Mouse (Mus musculus): ENCODE measurements around the gene Tdo2. TPM values are rescaled to one million over a fixed set of nuclear protein-coding genes. Genes with fewer than 3 reads are reported as not detected.

The Tdo2 gene
- polyA plus RNA-seq, 1 experiment from 2014 or later = not detected

GRCm38 (mm10) chr3:81932141-81933101 is 43.6 kb downstream of the Tdo2 start, which contains the start of gene Ctso:
TSS of gene Ctso (plus strand) at chr3:81932601.
- no peaks in the 10 kb centered on the region for H3K27me3 ChIP-seq (ENCODE audit: control insufficient read depth, insufficient read depth, low read length)
- peak within 1 kb of the TSS; percentile 62 for H3K4me2 ChIP-seq (ENCODE audit: low read depth)
- peaks cover 3% of the 10 kb centered on the region; the same call in 1 of the 2 replicates for H3K4me1 ChIP-seq (ENCODE audit: control insufficient read depth, insufficient read depth, low read length)
- no peaks in the 10 kb centered on the region for H3K36me3 ChIP-seq (ENCODE audit: control insufficient read depth, insufficient read depth, low read length)
- H3K27ac ChIP-seq (ENCODE audit: low read depth, low read length) = peak within 1 kb of the TSS; percentile 76
- peak; percentile 84 for DNase-seq (ENCODE audit: low spot score)
- H3K9me3 ChIP-seq (ENCODE audit: control insufficient read depth, low read length) = no peaks in the 10 kb centered on the region
- H3K4me3 ChIP-seq (ENCODE audit: low read depth, low read length) = peak within 1 kb of the TSS; percentile 73
- peak within 1 kb of the TSS; percentile 82 for H3K9ac ChIP-seq (ENCODE audit: low read length)
- WGBS = 12% methylated on average over 27 of the region's 27 CpGs
- peak; percentile 88 for ATAC-seq (ENCODE audit: insufficient read depth, low FRiP score, low TSS enrichment)

- Histone ChIP-seq H3K4me1 (ENCODE audit: control insufficient read depth, insufficient read depth, low read length) (peaks cover 3% of the 10 kb centered on the region; the same call in 1 of the 2 replicates), H3K9ac (ENCODE audit: low read length) (no peak overlapping the region; the same call in 1 of the 2 replicates), H3K36me3 (ENCODE audit: control insufficient read depth, insufficient read depth, low read length) (no peaks in the 10 kb centered on the region), H3K27ac (ENCODE audit: low read depth, low read length) (no peak overlapping the region), H3K4me2 (ENCODE audit: low read depth) (no peak overlapping the region), H3K4me3 (ENCODE audit: low read depth, low read length) (no peak overlapping the region), H3K9me3 (ENCODE audit: control insufficient read depth, low read length) (no peaks in the 10 kb centered on the region), H3K27me3 (ENCODE audit: control insufficient read depth, insufficient read depth, low read length) (no peaks in the 10 kb centered on the region)
- peak; percentile 49; the same call in 1 of the 2 replicates for ATAC-seq (ENCODE audit: insufficient read depth, low FRiP score, low TSS enrichment)
- no peak for DNase-seq (ENCODE audit: low spot score)
- WGBS = 61% methylated on average over 3 of the region's 3 CpGs
These were observed 44.3 kb downstream of the Tdo2 start for GRCm38 (mm10) chr3:81931695-81932094.

- H3K4me2 ChIP-seq (ENCODE audit: low read depth) = no peak overlapping the region
- H3K4me3 ChIP-seq (ENCODE audit: low read depth, low read length) = no peak overlapping the region
- no peak for ATAC-seq (ENCODE audit: insufficient read depth, low FRiP score, low TSS enrichment)
- no peak for DNase-seq (ENCODE audit: low spot score)
- peaks cover 3% of the 10 kb centered on the region; the same call in 1 of the 2 replicates for H3K4me1 ChIP-seq (ENCODE audit: control insufficient read depth, insufficient read depth, low read length)
- H3K27ac ChIP-seq (ENCODE audit: low read depth, low read length) = no peak overlapping the region
- WGBS = 93% methylated on average over 1 of the region's 1 CpGs
- no peaks in the 10 kb centered on the region for H3K36me3 ChIP-seq (ENCODE audit: control insufficient read depth, insufficient read depth, low read length)
- H3K27me3 ChIP-seq (ENCODE audit: control insufficient read depth, insufficient read depth, low read length) = no peaks in the 10 kb centered on the region
- H3K9me3 ChIP-seq (ENCODE audit: control insufficient read depth, low read length) = no peaks in the 10 kb centered on the region
- no peak overlapping the region for H3K9ac ChIP-seq (ENCODE audit: low read length)
These were observed 46.9 kb downstream of the Tdo2 start for GRCm38 (mm10) chr3:81929073-81929472.

DNA sequence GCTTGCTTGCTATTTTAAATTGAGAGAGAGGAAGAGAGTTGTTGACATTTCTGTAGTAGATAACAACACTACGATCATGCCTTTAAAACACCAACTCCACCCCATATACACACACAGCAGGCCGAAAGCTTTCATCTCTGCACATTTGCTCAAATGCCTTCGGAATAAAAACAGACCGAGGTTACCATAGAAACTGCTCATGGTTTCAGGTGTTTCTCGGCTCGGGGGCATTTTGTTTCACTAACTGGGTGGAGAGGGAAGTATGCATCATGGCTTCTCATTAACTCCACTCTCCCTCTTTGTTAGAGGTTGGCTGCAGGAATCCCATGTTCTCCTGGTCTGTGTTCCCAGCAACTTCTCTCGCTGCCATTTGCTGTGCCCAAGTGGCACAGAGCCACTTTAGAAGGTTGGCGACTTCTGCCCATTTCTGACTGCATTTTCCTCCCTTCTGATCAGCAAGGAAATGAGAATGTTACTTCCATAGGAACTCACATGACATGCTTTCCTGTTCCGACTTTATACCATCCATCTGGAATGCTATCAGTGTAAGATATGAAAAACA is 49.2 kb downstream of the Tdo2 start:
- DNase-seq (ENCODE audit: low spot score) = no peak

DNA sequence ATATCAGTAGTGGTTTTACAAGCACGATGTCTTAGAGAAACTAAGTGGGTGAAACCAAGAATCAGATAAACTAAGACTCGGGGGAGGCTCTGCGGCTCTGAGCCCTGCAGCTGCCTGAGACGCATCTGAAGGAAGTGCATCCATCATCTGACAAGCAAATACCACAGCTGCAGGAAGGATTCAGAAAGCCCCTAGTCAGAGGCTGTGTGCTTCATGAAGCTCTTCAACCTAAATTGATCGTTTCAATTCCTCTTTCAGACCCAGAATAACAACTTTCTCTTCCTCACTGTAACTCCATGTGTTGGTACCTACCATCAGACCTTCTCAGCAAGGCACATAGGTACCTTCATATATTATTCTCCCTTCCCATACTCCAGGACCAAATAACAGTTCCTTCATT is 50.1 kb downstream of the Tdo2 start:
- H3K4me3 ChIP-seq (ENCODE audit: low read depth, low read length) = no peak overlapping the region
- no peaks in the 10 kb centered on the region for H3K9me3 ChIP-seq (ENCODE audit: control insufficient read depth, low read length)
- no peaks in the 10 kb centered on the region for H3K27me3 ChIP-seq (ENCODE audit: control insufficient read depth, insufficient read depth, low read length)
- ATAC-seq (ENCODE audit: insufficient read depth, low FRiP score, low TSS enrichment) (no peak), DNase-seq (ENCODE audit: low spot score) (no peak)
- no peak overlapping the region for H3K27ac ChIP-seq (ENCODE audit: low read depth, low read length)
- H3K9ac ChIP-seq (ENCODE audit: low read length) = no peak overlapping the region
- no peak overlapping the region for H3K4me2 ChIP-seq (ENCODE audit: low read depth)
- H3K4me1 ChIP-seq (ENCODE audit: control insufficient read depth, insufficient read depth, low read length) = no peaks in the 10 kb centered on the region
- 60% methylated on average over 5 of the region's 5 CpGs for WGBS
- H3K36me3 ChIP-seq (ENCODE audit: control insufficient read depth, insufficient read depth, low read length) = no peaks in the 10 kb centered on the region

More for the DNA sequence above, 49.2 kb downstream of the Tdo2 start:
- 65% methylated on average over 9 of the region's 9 CpGs for WGBS
- H3K4me3 ChIP-seq (ENCODE audit: low read depth, low read length) = no peak overlapping the region
- H3K4me1 ChIP-seq (ENCODE audit: control insufficient read depth, insufficient read depth, low read length) = peaks cover 3% of the 10 kb centered on the region; the same call in 1 of the 2 replicates
- no peak overlapping the region for H3K9ac ChIP-seq (ENCODE audit: low read length)
- no peaks in the 10 kb centered on the region for H3K9me3 ChIP-seq (ENCODE audit: control insufficient read depth, low read length)
- H3K27me3 ChIP-seq (ENCODE audit: control insufficient read depth, insufficient read depth, low read length) = no peaks in the 10 kb centered on the region
- no peaks in the 10 kb centered on the region for H3K36me3 ChIP-seq (ENCODE audit: control insufficient read depth, insufficient read depth, low read length)
- no peak for ATAC-seq (ENCODE audit: insufficient read depth, low FRiP score, low TSS enrichment)
- no peak overlapping the region for H3K27ac ChIP-seq (ENCODE audit: low read depth, low read length)
- no peak overlapping the region for H3K4me2 ChIP-seq (ENCODE audit: low read depth)

GRCm38 (mm10) chr3:81924931-81925330 is 51.1 kb downstream of the Tdo2 start:
- no peak overlapping the region for H3K4me3 ChIP-seq (ENCODE audit: low read depth, low read length)
- H3K4me1 ChIP-seq (ENCODE audit: control insufficient read depth, insufficient read depth, low read length) = no peaks in the 10 kb centered on the region
- H3K9ac ChIP-seq (ENCODE audit: low read length) = no peak overlapping the region
- H3K27me3 ChIP-seq (ENCODE audit: control insufficient read depth, insufficient read depth, low read length) = no peaks in the 10 kb centered on the region
- H3K4me2 ChIP-seq (ENCODE audit: low read depth) = no peak overlapping the region
- no peaks in the 10 kb centered on the region for H3K36me3 ChIP-seq (ENCODE audit: control insufficient read depth, insufficient read depth, low read length)
- ATAC-seq (ENCODE audit: insufficient read depth, low FRiP score, low TSS enrichment) (no peak; the same call in 1 of the 2 replicates), DNase-seq (ENCODE audit: low spot score) (peak; percentile 35)
- no peak overlapping the region for H3K27ac ChIP-seq (ENCODE audit: low read depth, low read length)
- WGBS = 5% methylated on average over 1 of the region's 1 CpGs
- no peaks in the 10 kb centered on the region for H3K9me3 ChIP-seq (ENCODE audit: control insufficient read depth, low read length)

DNA sequence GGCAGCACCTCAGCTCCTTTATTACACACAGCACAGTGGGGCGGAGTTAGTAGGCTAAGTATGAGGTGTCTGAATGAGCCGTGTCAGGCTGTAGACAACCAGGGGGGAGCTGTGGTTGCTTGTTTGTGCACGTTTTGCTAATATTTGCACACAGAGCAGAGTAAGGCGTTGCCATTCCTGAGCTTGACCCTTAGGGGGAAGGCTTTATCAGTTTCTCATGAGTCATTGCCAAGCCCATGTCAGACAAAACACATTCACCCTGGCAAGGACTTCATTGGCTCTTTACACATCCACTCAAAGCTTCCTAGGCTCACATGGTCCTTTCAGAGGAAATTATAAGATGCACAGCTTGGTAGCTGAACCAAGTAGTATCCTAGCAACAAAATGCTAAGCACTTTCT is 53.1 kb downstream of the Tdo2 start:
- Histone ChIP-seq H3K27ac (ENCODE audit: low read depth, low read length) (no peak overlapping the region), H3K9me3 (ENCODE audit: control insufficient read depth, low read length) (no peaks in the 10 kb centered on the region), H3K4me1 (ENCODE audit: control insufficient read depth, insufficient read depth, low read length) (no peaks in the 10 kb centered on the region), H3K9ac (ENCODE audit: low read length) (no peak overlapping the region), H3K36me3 (ENCODE audit: control insufficient read depth, insufficient read depth, low read length) (no peaks in the 10 kb centered on the region), H3K4me2 (ENCODE audit: low read depth) (no peak overlapping the region), H3K4me3 (ENCODE audit: low read depth, low read length) (no peak overlapping the region), H3K27me3 (ENCODE audit: control insufficient read depth, insufficient read depth, low read length) (no peaks in the 10 kb centered on the region)
- WGBS = 67% methylated on average over 4 of the region's 4 CpGs
- peak; percentile 16 for DNase-seq (ENCODE audit: low spot score)
- ATAC-seq (ENCODE audit: insufficient read depth, low FRiP score, low TSS enrichment) = no peak

DNA sequence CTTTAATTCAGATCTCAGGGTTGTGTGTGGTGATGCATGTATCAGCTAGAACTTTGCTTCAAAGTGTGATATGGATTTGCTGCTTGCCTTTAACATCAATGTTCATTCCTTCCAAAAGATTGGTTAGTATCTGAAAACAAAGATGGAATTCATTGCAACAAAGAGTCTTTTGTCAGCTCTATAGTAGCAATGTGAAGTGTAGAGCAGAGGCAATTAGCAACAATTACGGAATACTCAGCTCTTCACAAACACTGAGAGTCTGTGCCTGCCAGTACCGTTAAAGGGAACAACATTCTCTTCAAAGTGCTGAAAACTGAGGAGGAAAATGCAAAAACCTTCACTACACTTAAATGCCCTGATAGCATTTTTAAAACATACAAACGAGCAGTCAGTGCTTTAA is 56.3 kb downstream of the Tdo2 start:
- WGBS = 49% methylated on average over 3 of the region's 3 CpGs
- DNase-seq (ENCODE audit: low spot score) = no peak

More for the DNA sequence above, 56.3 kb downstream of the Tdo2 start:
- H3K27me3 ChIP-seq (ENCODE audit: control insufficient read depth, insufficient read depth, low read length) = no peaks in the 10 kb centered on the region
- H3K4me2 ChIP-seq (ENCODE audit: low read depth) = no peak overlapping the region
- H3K4me1 ChIP-seq (ENCODE audit: control insufficient read depth, insufficient read depth, low read length) = no peaks in the 10 kb centered on the region
- H3K27ac ChIP-seq (ENCODE audit: low read depth, low read length) = no peak overlapping the region
- no peak overlapping the region for H3K9ac ChIP-seq (ENCODE audit: low read length)
- H3K9me3 ChIP-seq (ENCODE audit: control insufficient read depth, low read length) = no peaks in the 10 kb centered on the region
- no peak overlapping the region for H3K4me3 ChIP-seq (ENCODE audit: low read depth, low read length)
- no peak for ATAC-seq (ENCODE audit: insufficient read depth, low FRiP score, low TSS enrichment)
- H3K36me3 ChIP-seq (ENCODE audit: control insufficient read depth, insufficient read depth, low read length) = no peaks in the 10 kb centered on the region
